Mouse (Mus musculus) E14TG2a.4 (cell line): ENCODE measurements around the gene Gpr157.

Experiments
- CTCF ChIP-seq: conservative IDR thresholded peaks from 2 replicates; pipeline ENCODE4 v1.5.1; 2014; ENCODE audit warnings: low read length
- NANOG ChIP-seq: IDR thresholded peaks from 2 replicates; pipeline ENCODE4 v1.6.1; 2014; ENCODE audit warnings: borderline replicate concordance, low read length, mixed read lengths

GRCm38 (mm10) chr4:150136693-150137092 is 49.5 kb downstream of the Gpr157 start:
- peak; percentile 96 for TF ChIP-seq CTCF
- no peak for TF ChIP-seq NANOG
